Mouse (Mus musculus) embryonic facial prominence, embryonic 12.5 days (tissue): ENCODE data around the gene Gna11. TPM values are rescaled to one million over a fixed set of nuclear protein-coding genes. Genes with fewer than 3 reads are reported as not detected.

Experiments
- ATAC-seq: fragments of 200-750 bp; cut with Nextera tagmentation; 2 replicates; pipeline ENCODE4 v1.8.0; 2017; ENCODE audit not compliant: insufficient number of reproducible peaks, insufficient read depth, low FRiP score, low TSS enrichment
- H3K27ac ChIP-seq: fragments of 300-500 bp; sonication (generic); 2 replicates; pipeline ENCODE4 v1.5.1; 2016; ENCODE audit warnings: mild to moderate bottlenecking
- H3K27me3 ChIP-seq: fragments of 300-500 bp; sonication (generic); 2 replicates; pipeline ENCODE4 v1.6.1; 2016; ENCODE audit warnings: mild to moderate bottlenecking, moderate library complexity
- H3K36me3 ChIP-seq: fragments of 300-500 bp; sonication (generic); 2 replicates; pipeline ENCODE4 v1.6.1; 2016; ENCODE audit warnings: mild to moderate bottlenecking
- H3K4me1 ChIP-seq: fragments of 300-500 bp; sonication (generic); 2 replicates; pipeline ENCODE4 v1.6.1; 2016
- H3K4me2 ChIP-seq: fragments of 300-500 bp; sonication (generic); replicated peaks from 2 replicates; pipeline ENCODE4 v1.6.1; 2016; ENCODE audit warnings: mild to moderate bottlenecking, moderate library complexity
- H3K4me3 ChIP-seq: fragments of 300-500 bp; sonication (generic); 2 replicates; pipeline ENCODE4 v1.5.1; 2016; ENCODE audit warnings: mild to moderate bottlenecking
- H3K9ac ChIP-seq: fragments of 300-500 bp; sonication (generic); 2 replicates; pipeline ENCODE4 v1.6.1; 2016; ENCODE audit warnings: mild to moderate bottlenecking, moderate library complexity
- H3K9me3 ChIP-seq: fragments of 300-500 bp; sonication (generic); 2 replicates; pipeline ENCODE4 v1.6.1; 2016; ENCODE audit warnings: mild to moderate bottlenecking, moderate library complexity
- WGBS: fragments of 180-500 bp; shearing (Covaris S2); methylation state at CpG from one replicate; pipeline ENCODE4 v1.1.7; 2016; 5-methylcytosine and 5-hydroxymethylcytosine counted together
- polyA plus RNA-seq: library from polyadenylated mRNA; unstranded; fragments of >200 nt; fragmentation: Nextera tagmentation; extraction: Ambion mirVana; gene quantifications from 2 replicates; pipeline ENCODE4 v1.2.1, GENCODE M21; 2016

The Gna11 gene
- polyA plus RNA-seq, 1 experiment from 2014 or later: 82.7 TPM

DNA sequence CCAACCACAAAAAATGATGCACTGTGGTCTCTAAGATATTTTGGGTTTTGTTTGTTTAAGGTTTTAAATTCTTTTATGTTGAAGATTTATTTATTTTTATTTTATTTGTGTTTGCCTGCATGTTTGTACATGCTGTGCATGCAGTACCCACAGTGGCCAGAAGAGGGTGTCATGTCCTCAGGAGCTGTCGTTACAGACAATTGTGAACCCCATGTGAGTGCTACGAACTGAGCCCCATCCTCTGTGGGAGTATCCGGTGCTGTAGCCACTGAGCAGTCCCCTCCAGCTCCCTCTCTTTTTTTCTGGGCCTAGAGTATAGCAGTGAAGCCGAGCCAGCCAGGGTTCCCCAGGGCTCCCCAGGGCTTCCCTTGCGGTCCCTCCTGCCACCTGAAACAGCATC, 8.2 kb upstream of the Gna11 start:
- 89% methylated on average over 5 of the region's 5 CpGs for WGBS
- no peak overlapping the region for H3K4me3 ChIP-seq
- H3K4me2 ChIP-seq: no peak overlapping the region
- H3K9me3 ChIP-seq: no peaks in the 10 kb centered on the region
- ATAC-seq: no peak
- H3K27ac ChIP-seq: no peak overlapping the region
- no peaks in the 10 kb centered on the region for H3K27me3 ChIP-seq
- H3K36me3 ChIP-seq: no peaks in the 10 kb centered on the region
- no peak overlapping the region for H3K9ac ChIP-seq
- peaks cover 4% of the 10 kb centered on the region; the same call in 1 of the 2 replicates for H3K4me1 ChIP-seq

GRCm38 (mm10) chr10:81551597-81552102, 6.7 kb upstream of the Gna11 start:
- 5% methylated on average over 12 of the region's 12 CpGs for WGBS

DNA sequence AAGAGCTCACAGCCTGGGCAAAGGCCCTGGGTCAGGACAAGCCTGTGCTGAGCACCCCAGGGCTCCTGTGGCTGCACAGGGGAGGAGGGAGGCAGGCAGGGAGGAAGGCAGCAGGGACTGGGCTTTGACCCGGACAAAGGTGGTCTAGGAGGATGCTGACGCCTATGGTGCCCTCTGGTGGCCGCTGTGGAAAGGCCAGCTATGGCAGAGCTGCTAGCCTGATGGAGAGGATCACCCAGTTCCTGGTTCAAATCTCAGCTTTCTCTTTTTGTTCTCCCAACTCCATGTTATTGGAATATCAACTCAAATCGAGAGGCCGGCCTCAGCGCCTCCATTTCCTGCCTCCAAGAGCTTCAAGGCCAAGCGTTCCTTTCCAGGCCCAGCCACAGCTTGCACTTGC, 5.3 kb upstream of the Gna11 start:
- Histone ChIP-seq H3K9me3 (no peaks in the 10 kb centered on the region), H3K9ac (no peak overlapping the region), H3K27ac (no peak overlapping the region), H3K4me3 (no peak overlapping the region), H3K27me3 (no peaks in the 10 kb centered on the region), H3K4me2 (no peak overlapping the region), H3K36me3 (no peaks in the 10 kb centered on the region), H3K4me1 (peaks cover 4% of the 10 kb centered on the region; the same call in 1 of the 2 replicates)
- ATAC-seq: no peak
- WGBS: 10% methylated on average over 7 of the region's 7 CpGs

More at GRCm38 (mm10) chr10:81551597-81552102, 6.7 kb upstream of the Gna11 start:
- H3K4me1 ChIP-seq: peaks cover 4% of the 10 kb centered on the region; the same call in 1 of the 2 replicates
- H3K9me3 ChIP-seq: no peaks in the 10 kb centered on the region
- no peak overlapping the region for H3K9ac ChIP-seq
- no peaks in the 10 kb centered on the region for H3K27me3 ChIP-seq
- 0 out of 2 replicates have a peak overlapping the region, but pooled peaks have one; percentile 12 for H3K27ac ChIP-seq
- H3K36me3 ChIP-seq: no peaks in the 10 kb centered on the region
- H3K4me2 ChIP-seq: no peak overlapping the region
- H3K4me3 ChIP-seq: no peak overlapping the region
- peak; percentile 78; the same call in 1 of the 2 replicates for ATAC-seq

DNA sequence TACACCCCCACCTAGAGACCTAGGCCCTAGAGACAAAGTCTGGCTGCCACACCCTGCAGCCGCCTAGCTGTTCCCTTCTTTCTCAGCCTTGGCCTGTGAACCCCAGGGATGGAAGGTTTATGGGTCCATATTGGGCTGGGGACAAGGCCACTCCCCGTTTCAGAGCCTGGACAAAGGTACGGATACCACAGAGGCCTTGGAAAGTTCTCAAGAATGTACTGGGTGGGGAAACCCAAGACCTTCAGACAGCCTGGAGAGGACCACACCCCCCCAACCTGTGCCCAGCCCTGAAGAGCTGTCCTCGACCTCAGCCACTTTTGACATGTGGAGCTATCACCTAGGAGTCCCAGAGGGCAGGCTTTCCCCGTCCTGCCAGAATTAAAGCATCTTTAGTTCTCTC, 4.0 kb upstream of the Gna11 start:
- H3K9ac ChIP-seq: no peak overlapping the region
- no peaks in the 10 kb centered on the region for H3K36me3 ChIP-seq
- H3K4me3 ChIP-seq: no peak overlapping the region
- ATAC-seq: no peak
- no peak overlapping the region for H3K4me2 ChIP-seq
- H3K27me3 ChIP-seq: no peaks in the 10 kb centered on the region
- 63% methylated on average over 5 of the region's 5 CpGs for WGBS
- peaks cover 8% of the 10 kb centered on the region for H3K4me1 ChIP-seq
- H3K27ac ChIP-seq: no peak overlapping the region
- H3K9me3 ChIP-seq: no peaks in the 10 kb centered on the region

GRCm38 (mm10) chr10:81546788-81547571, 2.0 kb upstream of the Gna11 start:
- Histone ChIP-seq H3K27me3 (no peaks in the 10 kb centered on the region), H3K9ac (0 out of 2 replicates have a peak overlapping the region, but pooled peaks have one; percentile 29), H3K36me3 (0 out of 2 replicates have a peak, but pooled peaks cover 6% of the 10 kb centered on the region), H3K4me1 (peaks cover 24% of the 10 kb centered on the region), H3K27ac (no peak overlapping the region), H3K4me2 (no peak overlapping the region; the same call in 1 of the 2 replicates), H3K9me3 (no peaks in the 10 kb centered on the region), H3K4me3 (no peak overlapping the region)
- no peak for ATAC-seq
- 90% methylated on average over 13 of the region's 13 CpGs for WGBS

DNA sequence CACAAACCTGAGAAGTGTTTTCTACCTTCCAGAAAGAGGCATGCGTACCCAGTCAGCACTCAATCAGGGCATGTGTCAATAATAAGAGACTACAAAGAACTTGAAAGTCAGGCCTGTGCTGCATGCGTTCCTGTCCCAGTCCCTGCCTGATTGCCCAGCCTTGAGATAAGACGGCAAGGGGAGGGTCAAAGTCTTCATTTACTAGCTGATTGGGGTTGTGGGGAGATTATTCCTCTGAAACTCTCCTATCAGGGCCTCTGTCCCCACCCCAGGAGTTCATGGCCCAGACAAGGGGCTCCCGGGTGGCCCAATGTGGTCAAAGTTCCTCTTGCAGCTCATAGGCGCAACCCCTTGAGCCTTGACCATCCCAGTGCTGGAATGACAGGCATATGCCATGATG, 1.3 kb upstream of the Gna11 start:
- H3K4me2 ChIP-seq: no peak overlapping the region
- ATAC-seq: no peak
- H3K4me1 ChIP-seq: peaks cover 21% of the 10 kb centered on the region
- H3K4me3 ChIP-seq: no peak overlapping the region
- H3K27me3 ChIP-seq: no peaks in the 10 kb centered on the region
- H3K9me3 ChIP-seq: no peaks in the 10 kb centered on the region
- 0 out of 2 replicates have a peak, but pooled peaks cover 6% of the 10 kb centered on the region for H3K36me3 ChIP-seq
- 85% methylated on average over 5 of the region's 5 CpGs for WGBS
- no peak overlapping the region for H3K9ac ChIP-seq
- H3K27ac ChIP-seq: no peak overlapping the region

- Histone ChIP-seq H3K4me2 (peak overlapping the region; percentile 97), H3K9ac (peak overlapping the region; percentile 96), H3K36me3 (peaks cover 14% of the 10 kb centered on the region; the same call in 1 of the 2 replicates), H3K27ac (peak overlapping the region; percentile 84), H3K4me1 (peaks cover 23% of the 10 kb centered on the region), H3K9me3 (no peaks in the 10 kb centered on the region), H3K4me3 (peak overlapping the region; percentile 96), H3K27me3 (no peaks in the 10 kb centered on the region)
- under 1% methylated on average over 89 of the region's 93 CpGs for WGBS
- no peak for ATAC-seq
Observed at GRCm38 (mm10) chr10:81544296-81545160, 462 bp downstream of the Gna11 start.

- Histone ChIP-seq H3K36me3 (peaks cover 23% of the 10 kb centered on the region), H3K4me1 (peaks cover 23% of the 10 kb centered on the region), H3K9ac (peak overlapping the region; percentile 96), H3K27me3 (no peaks in the 10 kb centered on the region), H3K4me2 (peak overlapping the region; percentile 97), H3K27ac (no peak overlapping the region), H3K4me3 (peak overlapping the region; percentile 96), H3K9me3 (no peaks in the 10 kb centered on the region)
- ATAC-seq: no peak
- WGBS: 76% methylated on average over 1 of the region's 1 CpGs
Observed at GRCm38 (mm10) chr10:81543633-81544032, 1.4 kb downstream of the Gna11 start.

DNA sequence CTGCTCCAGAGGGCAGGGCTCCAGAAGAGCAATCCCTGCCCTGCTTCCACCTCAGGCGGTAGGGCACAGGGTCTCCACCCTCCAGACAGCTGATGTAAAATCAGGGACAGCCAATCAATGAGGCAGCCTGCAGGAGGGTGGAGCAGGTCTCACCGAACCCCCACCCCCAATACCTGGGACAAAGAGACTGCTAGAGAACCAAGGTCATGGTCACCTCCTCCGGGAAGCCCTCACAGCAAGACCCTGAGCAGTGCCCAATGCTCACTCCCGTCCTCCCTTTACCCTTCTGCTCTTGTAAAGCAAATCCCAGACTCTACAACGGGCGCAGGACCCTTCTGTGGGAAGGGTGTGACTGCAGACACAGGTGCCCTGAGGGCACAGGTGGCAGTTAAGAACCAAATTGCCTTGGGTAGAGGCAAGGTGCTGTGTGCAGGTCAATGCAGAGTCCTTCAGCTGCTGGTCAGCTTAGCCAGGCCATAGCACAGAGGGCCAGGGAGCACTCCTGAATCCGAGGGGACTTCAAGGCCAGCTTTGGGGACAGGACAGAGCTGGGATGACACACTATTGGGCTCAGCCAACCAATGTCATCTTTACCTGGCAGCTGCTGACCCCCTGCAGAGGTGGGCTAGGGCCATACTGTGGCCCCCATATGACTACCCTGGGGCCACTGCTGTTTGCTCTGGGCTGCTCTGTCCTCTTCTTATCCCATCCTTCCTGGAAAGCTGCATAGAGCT, 2.1 kb downstream of the Gna11 start:
- Histone ChIP-seq H3K4me2 (peak overlapping the region; percentile 97), H3K4me3 (peak overlapping the region; percentile 96)
- ATAC-seq: no peak

DNA sequence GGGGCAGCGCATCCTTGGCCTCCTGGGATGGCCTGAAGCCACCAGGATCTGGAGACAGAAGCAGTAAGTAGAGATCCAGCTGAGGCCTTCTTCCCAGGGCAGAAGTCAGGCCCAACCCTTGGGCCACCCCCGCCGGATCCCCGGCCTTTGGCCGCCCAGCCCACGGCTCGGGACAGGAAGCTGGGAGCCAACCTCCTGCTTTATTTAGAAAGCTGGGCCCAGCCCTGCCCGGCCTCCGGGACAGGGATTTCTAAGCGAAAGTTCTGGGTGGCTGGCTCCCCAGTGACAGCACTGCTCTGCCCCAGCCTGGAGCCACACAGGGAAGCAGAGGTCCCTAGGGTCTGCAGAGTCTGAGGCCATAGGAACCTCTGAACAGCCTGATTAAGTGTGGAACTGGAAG, 3.2 kb downstream of the Gna11 start:
- Histone ChIP-seq H3K9me3 (no peaks in the 10 kb centered on the region), H3K4me3 (no peak overlapping the region), H3K36me3 (peaks cover 26% of the 10 kb centered on the region), H3K27ac (no peak overlapping the region), H3K9ac (peak overlapping the region; percentile 10; the same call in 1 of the 2 replicates), H3K4me1 (peaks cover 23% of the 10 kb centered on the region), H3K27me3 (no peaks in the 10 kb centered on the region), H3K4me2 (no peak overlapping the region)
- no peak for ATAC-seq
- WGBS: 75% methylated on average over 10 of the region's 10 CpGs

More for the DNA sequence above, 2.1 kb downstream of the Gna11 start:
- 72% methylated on average over 7 of the region's 7 CpGs for WGBS
- H3K27ac ChIP-seq: no peak overlapping the region
- H3K36me3 ChIP-seq: peaks cover 26% of the 10 kb centered on the region
- peak overlapping the region; percentile 96 for H3K9ac ChIP-seq
- no peaks in the 10 kb centered on the region for H3K27me3 ChIP-seq
- no peaks in the 10 kb centered on the region for H3K9me3 ChIP-seq
- H3K4me1 ChIP-seq: peaks cover 23% of the 10 kb centered on the region

DNA sequence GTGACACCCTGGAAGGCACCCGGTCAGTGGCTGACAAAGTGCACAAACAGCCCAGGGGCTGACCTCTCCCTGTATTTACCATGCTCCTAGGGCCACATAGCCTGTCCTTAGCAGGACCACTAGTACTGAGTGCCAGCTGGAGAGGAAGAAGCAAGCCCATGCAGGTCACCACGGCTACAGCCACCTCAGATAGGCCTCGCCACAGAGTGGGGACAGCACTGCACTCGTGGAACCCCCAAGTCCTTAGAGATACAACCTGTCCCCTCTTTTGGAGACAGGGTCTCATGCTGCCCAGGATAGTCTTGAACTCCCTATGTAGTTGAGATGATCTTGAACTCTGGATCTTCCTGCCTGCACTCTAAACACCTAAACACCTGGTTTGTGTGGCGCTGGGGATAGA, 3.6 kb downstream of the Gna11 start:
- Histone ChIP-seq H3K4me2 (no peak overlapping the region), H3K4me1 (peaks cover 23% of the 10 kb centered on the region), H3K4me3 (no peak overlapping the region), H3K9me3 (no peaks in the 10 kb centered on the region), H3K27me3 (no peaks in the 10 kb centered on the region), H3K36me3 (peaks cover 26% of the 10 kb centered on the region), H3K9ac (peak overlapping the region; percentile 10; the same call in 1 of the 2 replicates), H3K27ac (no peak overlapping the region)
- no peak for ATAC-seq
- WGBS: 87% methylated on average over 5 of the region's 5 CpGs
